Mouse (Mus musculus) MEL (cell line): ENCODE data around the gene Cd300lf. TPM values are rescaled to one million over a fixed set of nuclear protein-coding genes. Genes with fewer than 3 reads are reported as not detected.

Experiments used
- DNase-seq: peaks from one replicate; pipeline ENCODE4 v3.0.0; 2011; ENCODE audit warnings: low read depth, low spot score
- H3K27ac ChIP-seq: 2 replicates; pipeline ENCODE4 v1.5.1; 2012; ENCODE audit warnings: low read depth, mild to moderate bottlenecking, control low read depth, low read length, moderate library complexity; ENCODE audit not compliant: control insufficient read depth
- H3K27me3 ChIP-seq, 2 experiments: fragments of 150-350 bp in 1 of 2; sonication (generic) in 1 of 2; 2 replicates each; pipeline ENCODE4 v1.6.1; 2012; ENCODE audit warnings: low read length in 2 of 2, mild to moderate bottlenecking in 2 of 2, improper control_type of control experiment in 1 of 2, moderate library complexity in 1 of 2; ENCODE audit not compliant: insufficient read depth in 2 of 2, control insufficient read depth in 1 of 2
- H3K36me3 ChIP-seq, 2 experiments: 2 replicates each; pipeline ENCODE4 v1.6.1; 2012 to 2014; ENCODE audit warnings: low read length in 2 of 2, improper control_type of control experiment in 1 of 2, inconsistent platforms in 1 of 2, mild to moderate bottlenecking in 1 of 2; ENCODE audit not compliant: insufficient read depth in 2 of 2, control insufficient read depth in 1 of 2
- H3K4me1 ChIP-seq, 2 experiments: fragments of 150-350 bp in 1 of 2; sonication (generic) in 1 of 2; 2 replicates each; pipeline ENCODE4 v1.6.1; 2012; ENCODE audit warnings: low read length in 2 of 2, improper control_type of control experiment in 1 of 2, mild to moderate bottlenecking in 1 of 2; ENCODE audit not compliant: insufficient read depth in 2 of 2, control insufficient read depth in 1 of 2
- H3K4me3 ChIP-seq, 2 experiments: fragments of 150-350 bp in 1 of 2; sonication (generic) in 1 of 2; 2 replicates each; pipeline ENCODE4 v1.5.1; 2012; ENCODE audit warnings: low read depth in 2 of 2, low read length in 2 of 2, mild to moderate bottlenecking in 2 of 2, moderate library complexity in 2 of 2, control low read depth in 1 of 2, improper control_type of control experiment in 1 of 2; ENCODE audit not compliant: control insufficient read depth in 1 of 2, insufficient read depth in 1 of 2
- H3K79me2 ChIP-seq: 2 replicates; pipeline ENCODE4 v1.6.1; 2012; ENCODE audit warnings: mild to moderate bottlenecking, low read length, moderate library complexity; ENCODE audit not compliant: control insufficient read depth, poor library complexity, insufficient read depth
- H3K9ac ChIP-seq: 2 replicates; pipeline ENCODE4 v1.6.1; 2012; ENCODE audit warnings: low read depth, mild to moderate bottlenecking, control low read depth, low read length, moderate library complexity; ENCODE audit not compliant: control insufficient read depth, poor library complexity, severe bottlenecking
- H3K9me3 ChIP-seq: fragments of 150-350 bp; sonication (generic); replicated peaks from 2 replicates; pipeline ENCODE4 v1.6.1; 2012; ENCODE audit warnings: mild to moderate bottlenecking, low read length, improper control_type of control experiment, moderate library complexity; ENCODE audit not compliant: insufficient read depth
- E2F4 ChIP-seq: IDR thresholded peaks from 2 replicates; pipeline ENCODE4 v1.6.1; 2011; ENCODE audit warnings: low read depth, low read length, improper control_type of control experiment, borderline replicate concordance
- GABPA ChIP-seq: IDR thresholded peaks from 2 replicates; pipeline ENCODE4 v1.6.1; 2012; ENCODE audit warnings: low read depth, mild to moderate bottlenecking, inconsistent platforms, low read length, improper control_type of control experiment, moderate library complexity
- JUND ChIP-seq: IDR thresholded peaks from 2 replicates; pipeline ENCODE4 v1.6.1; 2011; ENCODE audit warnings: low read depth, mild to moderate bottlenecking, improper control_type of control experiment, low read length
- POLR2AphosphoS2 ChIP-seq: IDR thresholded peaks from 2 replicates; pipeline ENCODE4 v1.6.1; 2011; ENCODE audit warnings: low read length, improper control_type of control experiment
- USF1 ChIP-seq: IDR thresholded peaks from 2 replicates; pipeline ENCODE4 v1.6.1; 2014; ENCODE audit warnings: low read depth, mild to moderate bottlenecking, inconsistent platforms, low read length, improper control_type of control experiment, moderate library complexity
- ZC3H11A ChIP-seq: IDR thresholded peaks from 2 replicates; pipeline ENCODE4 v1.6.1; 2012; ENCODE audit warnings: low read depth, mild to moderate bottlenecking, inconsistent platforms, low read length, improper control_type of control experiment
- polyA plus RNA-seq, 2 experiments: library from polyadenylated mRNA; stranded (reverse) in 1 of 2; unstranded in 1 of 2; fragments of >175 nt in 1 of 2; fragments of >200 nt in 1 of 2; gene quantifications; 2 replicates each; pipeline versions ENCODE4 v1.2.1 to v1.2.4; 2012; ENCODE audit warnings: low replicate concordance in 2 of 2, low read depth in 1 of 2; ENCODE audit not compliant: insufficient read length in 2 of 2, insufficient read depth in 1 of 2, missing spikeins in 1 of 2
- total RNA-seq: library from RNA; depleted of rRNA; stranded (reverse); fragments of 300-350 nt; gene quantifications from 2 replicates; pipeline ENCODE4 v1.2.3, GENCODE M21; 2012

Cd300lf gene
- total and polyA plus RNA-seq, 3 experiments, result 0.12 to 0.46 TPM; not detected in 1

DNA sequence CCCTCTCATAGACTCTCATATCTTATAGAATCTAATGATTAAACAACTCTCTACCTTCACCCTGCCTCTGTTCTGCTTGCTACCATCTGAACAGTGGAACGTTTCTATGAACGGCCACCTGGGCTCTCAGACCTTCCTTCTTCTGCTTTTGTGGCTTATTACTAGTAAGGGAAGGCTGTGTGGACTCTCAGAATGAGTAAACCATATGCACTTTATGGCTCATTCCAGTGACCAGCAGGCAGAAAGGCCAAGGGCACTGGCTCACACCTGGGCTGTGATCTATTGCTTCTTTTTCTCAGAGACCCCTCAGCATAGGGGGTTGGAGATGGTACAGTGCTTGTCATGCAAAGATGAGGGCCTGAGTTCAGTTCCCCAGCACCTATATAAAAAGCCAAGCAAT, 27.2 kb downstream of the Cd300lf start:
- H3K79me2 ChIP-seq, result no peaks in the 10 kb centered on the region
- H3K27ac ChIP-seq, result no peak overlapping the region
- H3K36me3 ChIP-seq, result no peaks in the 10 kb centered on the region
- H3K4me1 ChIP-seq, result no peaks in the 10 kb centered on the region; a peak in 1 of 4 replicates
- H3K27me3 ChIP-seq, result no peaks in the 10 kb centered on the region
- H3K9me3 ChIP-seq, result no peaks in the 10 kb centered on the region
- DNase-seq, result no peak
- no peak overlapping the region for H3K4me3 ChIP-seq
- H3K9ac ChIP-seq, result no peak overlapping the region
- TF ChIP-seq POLR2AphosphoS2, result no peak

DNA sequence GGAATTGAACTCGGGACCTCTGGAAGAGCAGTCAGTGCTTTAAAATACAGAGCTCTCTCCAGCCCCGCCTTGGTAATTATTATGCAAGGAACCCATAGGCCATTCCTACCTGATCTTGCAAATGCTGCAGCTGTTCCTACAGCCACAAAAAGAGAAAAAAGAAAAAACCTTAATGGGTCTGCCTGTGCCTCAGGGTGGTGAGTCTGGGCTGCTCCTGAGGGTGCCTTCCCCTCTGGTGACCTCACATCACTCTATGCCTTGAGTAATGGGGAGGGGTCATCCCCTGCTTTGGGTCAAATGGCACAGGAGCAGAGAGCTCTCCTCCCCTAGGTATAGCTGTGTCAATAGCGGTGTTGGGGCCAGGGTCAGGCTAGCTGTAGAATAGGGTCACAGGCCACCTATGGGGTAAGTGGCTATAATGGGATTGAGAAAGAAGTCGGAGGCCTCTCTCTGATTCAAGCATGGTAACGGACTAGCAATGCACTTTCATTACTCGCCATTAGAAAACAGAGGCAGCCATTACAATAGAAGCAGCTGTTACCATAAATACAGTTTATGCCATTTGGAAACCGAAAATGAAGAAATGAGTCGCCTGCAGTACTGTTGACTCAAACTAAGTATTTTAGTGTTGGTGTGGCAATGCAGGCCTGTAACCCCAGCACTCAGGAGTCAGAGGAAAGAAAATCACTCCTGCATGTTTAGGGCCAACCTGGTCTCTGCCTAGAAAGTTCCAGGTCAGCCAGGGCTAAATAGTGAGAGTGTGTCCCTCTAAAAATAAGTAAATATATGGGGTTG, 28.8 kb downstream of the Cd300lf start:
- no peak overlapping the region for H3K9ac ChIP-seq
- no peaks in the 10 kb centered on the region for H3K36me3 ChIP-seq
- no peaks in the 10 kb centered on the region for H3K79me2 ChIP-seq
- no peak overlapping the region for H3K27ac ChIP-seq
- H3K9me3 ChIP-seq, result no peaks in the 10 kb centered on the region
- no peaks in the 10 kb centered on the region; a peak in 1 of 4 replicates for H3K4me1 ChIP-seq
- H3K27me3 ChIP-seq, result no peaks in the 10 kb centered on the region
- TF ChIP-seq GABPA, result no peak
- TF ChIP-seq USF1, result no peak
- no peak for TF ChIP-seq E2F4
- TF ChIP-seq JUND, result no peak
- no peak for TF ChIP-seq ZC3H11A
- DNase-seq, result no peak
- H3K4me3 ChIP-seq, result no peak overlapping the region

DNA sequence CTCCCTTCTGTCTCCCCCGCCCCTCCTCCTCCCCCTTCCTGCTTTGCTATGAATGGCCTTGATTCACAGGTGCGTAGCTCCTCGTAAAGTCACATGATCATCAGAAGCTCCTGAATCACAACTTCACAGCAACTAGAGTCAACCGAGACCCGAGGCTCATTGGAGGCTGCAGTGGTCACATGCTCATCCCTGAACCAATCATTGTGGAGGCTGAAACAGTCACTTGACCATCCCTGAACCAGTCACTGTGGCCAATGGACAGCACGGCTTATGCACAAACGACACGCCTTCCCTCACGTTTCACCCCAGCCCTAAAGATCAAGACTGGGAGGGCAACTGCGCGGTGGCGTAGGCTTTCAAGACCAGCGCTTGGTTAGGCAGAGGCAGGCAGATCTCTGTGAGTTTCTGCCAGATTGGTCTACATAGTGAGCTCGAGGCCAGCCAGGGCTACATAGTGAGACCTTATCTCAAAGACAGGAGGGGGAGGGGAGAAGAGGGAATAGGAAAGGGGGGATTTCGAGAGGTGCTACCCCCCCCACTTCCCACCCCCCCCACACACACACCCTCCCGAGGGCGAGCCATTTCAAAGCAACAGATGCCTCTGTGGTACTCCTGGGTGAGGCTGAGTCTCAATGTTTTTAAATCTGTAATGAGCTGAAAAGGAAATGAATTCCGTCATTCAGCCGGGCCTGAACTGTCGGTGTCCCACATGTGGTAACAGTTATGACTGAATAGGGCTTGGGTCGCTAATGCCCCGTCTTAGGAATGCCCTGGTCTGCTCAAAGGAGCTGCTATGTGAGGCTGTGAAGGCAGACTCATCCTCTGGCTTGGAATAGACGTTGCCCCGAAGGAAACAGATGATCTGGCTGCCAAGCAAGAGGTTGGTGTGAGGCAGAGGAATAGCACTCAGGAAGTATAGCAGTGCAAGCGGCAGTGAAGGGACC, 30.1 kb downstream of the Cd300lf start:
- TF ChIP-seq USF1 (peak; percentile 24; the same call in 1 of the 2 replicates), POLR2AphosphoS2 (no peak)
- H3K9me3 ChIP-seq, result no peaks in the 10 kb centered on the region
- H3K9ac ChIP-seq, result no peak overlapping the region
- H3K36me3 ChIP-seq, result no peaks in the 10 kb centered on the region
- H3K27me3 ChIP-seq, result no peaks in the 10 kb centered on the region
- no peak for DNase-seq
- no peak overlapping the region for H3K27ac ChIP-seq
- no peaks in the 10 kb centered on the region for H3K79me2 ChIP-seq
- H3K4me3 ChIP-seq, result no peak overlapping the region
- no peaks in the 10 kb centered on the region for H3K4me1 ChIP-seq
